Mouse (Mus musculus) bone marrow, adult 2 months (tissue): ENCODE measurements around the gene Kpna7.

Source experiments
- CTCF ChIP-seq: fragments of 200-500 bp; IDR thresholded peaks from 2 replicates; pipeline ENCODE4 v1.5.1; 2011; ENCODE audit warnings: low read length, control low read depth; ENCODE audit not compliant: control insufficient read depth, insufficient read depth
- POLR2A ChIP-seq: fragments of 200-500 bp; IDR thresholded peaks from 2 replicates; pipeline ENCODE4 v1.6.1; 2011; ENCODE audit warnings: low read depth, mild to moderate bottlenecking, control low read depth, low read length, borderline replicate concordance; ENCODE audit not compliant: control insufficient read depth

- TF ChIP-seq POLR2A (no peak), CTCF (no peak)
Measured at GRCm38 (mm10) chr5:144952592-144952991, 131.2 kb downstream of the Kpna7 start.
